Mouse (Mus musculus) small intestine, adult 2 months (tissue): ENCODE data around the gene Cep57l1. TPM values are rescaled to one million over a fixed set of nuclear protein-coding genes. Genes with fewer than 3 reads are reported as not detected.

ENCODE experiments used
- H3K27ac ChIP-seq: fragments of 200-500 bp; 2 replicates; pipeline ENCODE4 v1.5.1; 2012; ENCODE audit warnings: low read depth, low read length, control low read depth, inconsistent platforms; ENCODE audit not compliant: insufficient read depth
- H3K27me3 ChIP-seq: fragments of 200-500 bp; 2 replicates; pipeline ENCODE4 v1.6.1; 2012; ENCODE audit warnings: mild to moderate bottlenecking, moderate library complexity, low read length, inconsistent platforms; ENCODE audit not compliant: control insufficient read depth, insufficient read depth
- H3K36me3 ChIP-seq: fragments of 200-500 bp; 2 replicates; pipeline ENCODE4 v1.6.1; 2012; ENCODE audit warnings: mild to moderate bottlenecking, low read length, control low read depth, inconsistent platforms; ENCODE audit not compliant: control insufficient read depth, insufficient read depth
- H3K4me1 ChIP-seq: fragments of 200-500 bp; 2 replicates; pipeline ENCODE4 v1.6.1; 2012; ENCODE audit warnings: low read length, inconsistent platforms, mixed read lengths; ENCODE audit not compliant: control insufficient read depth, insufficient read depth, insufficient read length
- H3K4me3 ChIP-seq: fragments of 200-500 bp; 2 replicates; pipeline ENCODE4 v1.5.1; 2012; ENCODE audit warnings: low read depth, mild to moderate bottlenecking, control low read depth, inconsistent platforms, low read length, moderate library complexity
- CTCF ChIP-seq: fragments of 200-500 bp; IDR thresholded peaks from 2 replicates; pipeline ENCODE4 v1.5.1; 2012; ENCODE audit warnings: low read depth, mild to moderate bottlenecking, control low read depth, inconsistent platforms, low read length, moderate library complexity, mixed read lengths; ENCODE audit not compliant: insufficient replicate concordance, insufficient read length; ENCODE audit errors: extremely low read depth
- POLR2A ChIP-seq: fragments of 200-500 bp; IDR thresholded peaks from 2 replicates; pipeline ENCODE4 v1.6.1; 2012; ENCODE audit warnings: low read depth, mild to moderate bottlenecking, control low read depth, inconsistent platforms, low read length, moderate library complexity
- WGBS: fragments of 180-500 bp; shearing (Covaris S2); methylation state at CpG from one replicate; pipeline ENCODE4 v1.1.7; 2018; 5-methylcytosine and 5-hydroxymethylcytosine counted together
- polyA plus RNA-seq: library from polyadenylated mRNA; depleted of rRNA; stranded (reverse); fragments of >200 nt; gene quantifications from 2 replicates; pipeline ENCODE4 v1.2.3, GENCODE M21; 2012

The Cep57l1 gene
- polyA plus RNA-seq, 1 experiment, result 0.52 TPM

GRCm38 (mm10) chr10:41744006-41744405, 65.7 kb downstream of the Cep57l1 start:
- Histone ChIP-seq H3K4me3 (no peak overlapping the region), H3K36me3 (peaks cover 4% of the 10 kb centered on the region), H3K4me1 (no peaks in the 10 kb centered on the region), H3K27me3 (no peaks in the 10 kb centered on the region), H3K27ac (no peak overlapping the region)
- 74% methylated on average over 4 of the region's 4 CpGs for WGBS
- no peak for TF ChIP-seq CTCF
- no peak for TF ChIP-seq POLR2A

GRCm38 (mm10) chr10:41740221-41740620, 69.5 kb downstream of the Cep57l1 start:
- WGBS, result 86% methylated on average over 2 of the region's 2 CpGs
- Histone ChIP-seq H3K4me1 (no peaks in the 10 kb centered on the region), H3K36me3 (peaks cover 6% of the 10 kb centered on the region), H3K27me3 (no peaks in the 10 kb centered on the region), H3K27ac (no peak overlapping the region), H3K4me3 (no peak overlapping the region)
- TF ChIP-seq POLR2A (no peak), CTCF (no peak)

GRCm38 (mm10) chr10:41737245-41737644, 72.4 kb downstream of the Cep57l1 start:
- WGBS, result 96% methylated on average over 16 of the region's 16 CpGs

GRCm38 (mm10) chr10:41735398-41735797, 74.3 kb downstream of the Cep57l1 start:
- 90% methylated on average over 6 of the region's 6 CpGs for WGBS
- H3K27me3 ChIP-seq, result no peaks in the 10 kb centered on the region
- no peak overlapping the region for H3K4me3 ChIP-seq
- H3K4me1 ChIP-seq, result no peaks in the 10 kb centered on the region
- peaks cover 6% of the 10 kb centered on the region; the same call in 1 of the 2 replicates for H3K36me3 ChIP-seq
- TF ChIP-seq CTCF (no peak), POLR2A (no peak)
- H3K27ac ChIP-seq, result no peak overlapping the region

More at GRCm38 (mm10) chr10:41737245-41737644, 72.4 kb downstream of the Cep57l1 start:
- no peak overlapping the region for H3K27ac ChIP-seq
- H3K4me1 ChIP-seq, result no peaks in the 10 kb centered on the region
- peaks cover 6% of the 10 kb centered on the region for H3K36me3 ChIP-seq
- no peak for TF ChIP-seq CTCF
- TF ChIP-seq POLR2A, result no peak
- no peaks in the 10 kb centered on the region for H3K27me3 ChIP-seq
- H3K4me3 ChIP-seq, result no peak overlapping the region

GRCm38 (mm10) chr10:41733214-41733613, 76.5 kb downstream of the Cep57l1 start:
- no peaks in the 10 kb centered on the region for H3K4me1 ChIP-seq
- H3K4me3 ChIP-seq, result no peak overlapping the region
- TF ChIP-seq CTCF (no peak), POLR2A (no peak)
- no peaks in the 10 kb centered on the region for H3K27me3 ChIP-seq
- peaks cover 2% of the 10 kb centered on the region; the same call in 1 of the 2 replicates for H3K36me3 ChIP-seq
- no peak overlapping the region for H3K27ac ChIP-seq
- 97% methylated on average over 3 of the region's 3 CpGs for WGBS

GRCm38 (mm10) chr10:41731932-41732331, 77.7 kb downstream of the Cep57l1 start:
- 89% methylated on average over 4 of the region's 4 CpGs for WGBS
- Histone ChIP-seq H3K4me1 (no peaks in the 10 kb centered on the region), H3K27me3 (no peaks in the 10 kb centered on the region), H3K4me3 (no peak overlapping the region), H3K27ac (no peak overlapping the region), H3K36me3 (peaks cover 3% of the 10 kb centered on the region)
- no peak for TF ChIP-seq CTCF
- TF ChIP-seq POLR2A, result no peak

GRCm38 (mm10) chr10:41730746-41731145, 78.9 kb downstream of the Cep57l1 start:
- Histone ChIP-seq H3K27ac (no peak overlapping the region), H3K36me3 (peaks cover 3% of the 10 kb centered on the region), H3K4me3 (no peak overlapping the region), H3K27me3 (no peaks in the 10 kb centered on the region), H3K4me1 (no peaks in the 10 kb centered on the region)
- TF ChIP-seq CTCF (no peak), POLR2A (no peak)
- 96% methylated on average over 10 of the region's 10 CpGs for WGBS

GRCm38 (mm10) chr10:41726215-41726614, 83.5 kb downstream of the Cep57l1 start:
- H3K4me1 ChIP-seq, result no peaks in the 10 kb centered on the region

More at GRCm38 (mm10) chr10:41726215-41726614, 83.5 kb downstream of the Cep57l1 start:
- peaks cover 7% of the 10 kb centered on the region for H3K36me3 ChIP-seq
- 88% methylated on average over 9 of the region's 9 CpGs for WGBS
- H3K27ac ChIP-seq, result no peak overlapping the region
- TF ChIP-seq CTCF, result no peak
- TF ChIP-seq POLR2A, result no peak
- H3K4me3 ChIP-seq, result no peak overlapping the region
- H3K27me3 ChIP-seq, result no peaks in the 10 kb centered on the region; the same call in 1 of the 2 replicates
